Mouse (Mus musculus) liver, postnatal 0 days (tissue): ENCODE data around the gene Phlda1. TPM values are rescaled to one million over a fixed set of nuclear protein-coding genes. Genes with fewer than 3 reads are reported as not detected.

Experiments
- ATAC-seq: fragments of 200-750 bp; cut with Nextera tagmentation; 2 replicates; pipeline ENCODE4 v1.8.0; 2017; ENCODE audit warnings: mild to moderate bottlenecking, moderate library complexity
- DNase-seq: peaks from one replicate; pipeline ENCODE4 v3.0.0-alpha.2; 2016
- H3K27ac ChIP-seq: fragments of 300-500 bp; sonication (generic); 2 replicates; pipeline ENCODE4 v1.5.1; 2014; ENCODE audit warnings: antibody characterized with exemption, moderate library complexity, mild to moderate bottlenecking, low read depth
- H3K27me3 ChIP-seq: fragments of 300-500 bp; sonication (generic); 2 replicates; pipeline ENCODE4 v1.6.1; 2014; ENCODE audit warnings: low read length, control low read depth, mixed read lengths; ENCODE audit not compliant: insufficient read depth
- H3K36me3 ChIP-seq: fragments of 300-500 bp; sonication (generic); replicated peaks from 2 replicates; pipeline ENCODE4 v1.6.1; 2014; ENCODE audit warnings: mild to moderate bottlenecking, control low read depth, low read length, moderate library complexity, mixed read lengths; ENCODE audit not compliant: insufficient read depth
- H3K4me1 ChIP-seq: fragments of 300-500 bp; sonication (generic); 2 replicates; pipeline ENCODE4 v1.6.1; 2014; ENCODE audit warnings: antibody characterized with exemption, mild to moderate bottlenecking, control low read depth; ENCODE audit not compliant: insufficient read depth
- H3K4me2 ChIP-seq: fragments of 300-500 bp; sonication (generic); 2 replicates; pipeline ENCODE4 v1.6.1; 2014; ENCODE audit warnings: low read depth, mild to moderate bottlenecking, low read length, moderate library complexity, mixed read lengths
- H3K4me3 ChIP-seq: fragments of 300-500 bp; sonication (generic); 2 replicates; pipeline ENCODE4 v1.5.1; 2014; ENCODE audit warnings: low read depth, low read length
- H3K9ac ChIP-seq: fragments of 300-500 bp; sonication (generic); replicated peaks from 2 replicates; pipeline ENCODE4 v1.6.1; 2014; ENCODE audit warnings: mild to moderate bottlenecking, moderate library complexity
- H3K9me3 ChIP-seq: fragments of 300-500 bp; sonication (generic); 2 replicates; pipeline ENCODE4 v1.6.1; 2016; ENCODE audit warnings: mild to moderate bottlenecking, control low read depth, low read length, mixed read lengths
- CTCF ChIP-seq: sonication (generic); IDR thresholded peaks from 2 replicates; pipeline ENCODE4 v1.5.1; 2016; ENCODE audit warnings: antibody characterized with exemption, low read depth
- EP300 ChIP-seq: IDR thresholded peaks from 2 replicates; pipeline ENCODE4 v1.6.1; 2016; ENCODE audit warnings: antibody characterized with exemption, low read depth, mild to moderate bottlenecking
- WGBS: fragments of 180-500 bp; shearing (Covaris S2); extraction: QIAGEN DNeasy Blood & Tissue Kit; methylation state at CpG from one replicate; pipeline ENCODE4 v1.1.7; 2014; ENCODE audit not compliant: insufficient replicate concordance; 5-methylcytosine and 5-hydroxymethylcytosine counted together
- polyA plus RNA-seq: library from polyadenylated mRNA; unstranded; fragments of >200 nt; fragmentation: Nextera tagmentation; extraction: Ambion mirVana; gene quantifications from 2 replicates; pipeline ENCODE4 v1.2.1, GENCODE M21; 2015

Phlda1 gene
- polyA plus RNA-seq, 1 experiment from 2014 or later = 29.6 TPM

DNA sequence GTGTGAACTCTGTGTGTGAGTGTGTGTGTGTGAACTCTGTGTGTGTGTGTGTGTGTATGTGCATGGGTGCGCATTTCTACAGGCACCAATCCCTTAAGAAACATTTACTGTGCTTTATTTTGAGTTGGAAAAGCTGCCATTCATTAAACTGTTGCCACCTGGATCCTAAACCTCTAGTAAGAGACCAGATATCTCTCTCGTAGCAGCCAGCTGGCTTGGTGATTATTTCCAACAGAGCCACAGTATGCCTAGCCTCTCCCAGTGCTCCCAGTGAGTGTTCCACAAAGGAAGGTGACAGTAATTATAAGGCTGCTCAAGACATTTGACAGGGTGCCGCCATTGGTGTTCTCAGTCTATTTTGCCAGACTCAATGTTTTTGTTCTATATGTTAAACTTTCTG is 14.5 kb downstream of the Phlda1 start:
- Histone ChIP-seq H3K9me3 (no peaks in the 10 kb centered on the region), H3K27ac (no peak overlapping the region), H3K9ac (no peak overlapping the region), H3K36me3 (no peaks in the 10 kb centered on the region), H3K4me3 (no peak overlapping the region), H3K27me3 (no peaks in the 10 kb centered on the region), H3K4me1 (peaks cover 14% of the 10 kb centered on the region), H3K4me2 (no peak overlapping the region)
- ATAC-seq (no peak), DNase-seq (no peak)
- WGBS = 82% methylated on average over 3 of the region's 3 CpGs
- TF ChIP-seq EP300 = no peak
- TF ChIP-seq CTCF = no peak

DNA sequence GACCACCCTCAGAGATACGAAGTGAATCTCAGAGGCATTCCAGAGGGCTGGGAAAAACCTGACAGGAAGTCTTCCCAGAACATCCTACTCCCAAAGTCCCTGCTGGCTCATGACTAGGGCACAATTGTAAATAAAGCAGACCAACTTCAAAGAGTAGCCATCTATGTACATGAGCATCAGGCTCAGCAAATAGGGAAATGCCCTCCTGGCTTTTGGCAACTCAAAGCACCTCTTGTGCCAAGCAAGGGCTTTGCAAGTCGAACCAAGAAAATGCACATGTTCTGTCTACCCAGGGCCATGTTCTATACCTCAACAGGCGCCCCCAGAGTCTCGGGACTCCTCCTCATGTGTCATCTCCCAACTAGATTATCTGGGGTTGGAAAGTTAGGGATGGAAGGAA is 15.6 kb downstream of the Phlda1 start:
- no peak for TF ChIP-seq EP300
- no peak for TF ChIP-seq CTCF
- H3K9me3 ChIP-seq = no peaks in the 10 kb centered on the region
- WGBS = 65% methylated on average over 4 of the region's 4 CpGs
- no peaks in the 10 kb centered on the region for H3K27me3 ChIP-seq
- no peak overlapping the region for H3K4me3 ChIP-seq
- H3K36me3 ChIP-seq = no peaks in the 10 kb centered on the region
- no peak overlapping the region for H3K9ac ChIP-seq
- ATAC-seq (no peak), DNase-seq (no peak)
- H3K27ac ChIP-seq = no peak overlapping the region
- H3K4me1 ChIP-seq = peaks cover 7% of the 10 kb centered on the region
- no peak overlapping the region for H3K4me2 ChIP-seq

DNA sequence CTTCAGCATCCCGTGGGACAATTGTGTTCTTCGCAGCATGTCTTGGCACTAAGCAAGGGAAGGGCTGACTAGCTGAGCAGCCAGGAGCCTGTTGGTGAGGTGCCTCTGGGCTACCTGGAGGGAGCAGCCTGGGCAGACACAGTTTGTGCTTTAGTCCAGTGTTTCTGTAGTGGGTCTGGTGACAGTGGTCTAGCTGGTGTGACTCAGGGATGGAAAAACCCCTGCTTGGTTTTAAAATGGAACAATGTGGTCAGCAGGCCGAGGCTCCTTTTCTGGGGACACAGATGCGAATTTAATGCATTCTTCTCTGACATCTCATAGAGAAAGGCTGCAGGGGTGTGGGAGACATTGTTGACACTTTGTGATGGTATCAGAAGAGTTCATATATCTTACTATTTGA is 16.1 kb downstream of the Phlda1 start:
- DNase-seq (no peak), ATAC-seq (no peak)
- Histone ChIP-seq H3K4me3 (no peak overlapping the region), H3K4me1 (peaks cover 3% of the 10 kb centered on the region), H3K9me3 (no peaks in the 10 kb centered on the region), H3K27me3 (no peaks in the 10 kb centered on the region), H3K9ac (no peak overlapping the region), H3K36me3 (no peaks in the 10 kb centered on the region), H3K27ac (no peak overlapping the region), H3K4me2 (no peak overlapping the region)
- 79% methylated on average over 4 of the region's 4 CpGs for WGBS
- TF ChIP-seq EP300 (no peak), CTCF (no peak)

DNA sequence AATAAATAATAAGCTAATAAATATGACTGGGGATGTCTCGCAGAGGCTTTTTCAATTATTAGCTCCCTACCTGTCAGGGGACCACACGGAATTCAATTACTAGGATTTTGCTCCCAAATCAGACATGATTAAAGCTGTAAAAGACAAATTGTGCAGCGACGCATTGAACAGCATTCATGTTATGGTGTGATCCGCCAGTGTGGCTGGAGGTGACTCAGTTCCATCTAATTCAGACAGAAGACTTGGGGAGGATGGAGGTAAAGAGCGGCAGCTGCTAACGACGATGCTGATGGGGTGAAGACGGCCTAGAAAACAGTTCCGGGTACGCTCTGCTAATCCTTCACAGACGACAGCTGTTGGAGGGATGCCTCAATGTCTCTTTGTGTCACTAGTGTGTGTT is 17.8 kb downstream of the Phlda1 start:
- DNase-seq = no peak
- Histone ChIP-seq H3K36me3 (no peaks in the 10 kb centered on the region), H3K4me1 (no peaks in the 10 kb centered on the region; the same call in none of the 2 replicates), H3K4me3 (no peak overlapping the region), H3K27ac (no peak overlapping the region), H3K9me3 (no peaks in the 10 kb centered on the region), H3K4me2 (no peak overlapping the region), H3K27me3 (no peaks in the 10 kb centered on the region), H3K9ac (no peak overlapping the region)
- WGBS = 85% methylated on average over 12 of the region's 12 CpGs
- ATAC-seq = no peak
- TF ChIP-seq CTCF (no peak), EP300 (no peak)

DNA sequence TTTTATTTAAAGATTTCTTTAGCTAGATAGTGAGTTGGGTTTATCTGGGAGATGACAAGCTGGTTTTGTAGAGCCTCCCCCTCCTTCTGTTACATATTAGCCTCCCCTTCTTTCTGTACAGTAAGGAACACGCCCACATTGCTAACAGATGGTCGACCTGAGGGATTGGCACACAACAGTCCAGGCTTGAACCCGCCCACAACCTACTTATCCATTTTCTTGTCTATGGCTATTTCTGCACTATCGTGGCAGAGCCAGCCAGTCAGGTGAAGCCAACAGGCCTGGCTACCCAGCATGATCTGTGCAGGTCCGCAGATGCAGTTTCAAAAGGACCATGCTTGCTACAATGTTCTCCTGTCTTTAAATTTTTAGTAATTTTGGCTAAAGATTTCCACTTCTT is 21.0 kb downstream of the Phlda1 start:
- no peak overlapping the region for H3K4me2 ChIP-seq
- H3K4me3 ChIP-seq = no peak overlapping the region
- WGBS = 53% methylated on average over 5 of the region's 5 CpGs
- no peak overlapping the region for H3K9ac ChIP-seq
- no peak for DNase-seq
- H3K27ac ChIP-seq = no peak overlapping the region
- peaks cover 3% of the 10 kb centered on the region; the same call in 1 of the 2 replicates for H3K4me1 ChIP-seq
- no peak for ATAC-seq
- TF ChIP-seq EP300 (no peak), CTCF (no peak)
- no peaks in the 10 kb centered on the region for H3K36me3 ChIP-seq
- no peaks in the 10 kb centered on the region for H3K27me3 ChIP-seq
- H3K9me3 ChIP-seq = no peaks in the 10 kb centered on the region

DNA sequence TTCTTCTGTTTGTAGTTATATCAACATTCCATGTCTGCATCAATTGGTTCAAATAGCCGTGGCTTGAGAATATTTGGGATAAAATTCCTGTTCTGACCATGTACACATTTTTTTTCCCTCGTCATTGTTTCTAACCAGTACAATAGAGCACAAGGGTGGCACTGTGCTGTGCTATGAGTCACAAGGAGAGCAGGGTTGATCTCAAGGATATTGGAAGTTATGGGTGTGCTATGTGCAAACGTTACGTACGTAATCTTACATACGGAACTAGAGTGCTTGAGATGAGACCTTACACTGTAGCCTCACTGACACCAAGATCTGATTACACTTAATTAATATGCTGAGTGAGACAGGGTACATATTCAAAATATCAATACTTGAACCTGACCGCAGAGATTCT is 21.5 kb downstream of the Phlda1 start:
- WGBS = 82% methylated on average over 7 of the region's 7 CpGs
- no peak overlapping the region for H3K27ac ChIP-seq
- no peak overlapping the region for H3K4me3 ChIP-seq
- ATAC-seq (no peak), DNase-seq (no peak)
- no peak overlapping the region for H3K9ac ChIP-seq
- H3K27me3 ChIP-seq = no peaks in the 10 kb centered on the region
- H3K9me3 ChIP-seq = no peaks in the 10 kb centered on the region
- H3K4me1 ChIP-seq = peaks cover 6% of the 10 kb centered on the region; the same call in 1 of the 2 replicates
- H3K36me3 ChIP-seq = no peaks in the 10 kb centered on the region
- H3K4me2 ChIP-seq = no peak overlapping the region
- TF ChIP-seq CTCF (no peak), EP300 (no peak)

DNA sequence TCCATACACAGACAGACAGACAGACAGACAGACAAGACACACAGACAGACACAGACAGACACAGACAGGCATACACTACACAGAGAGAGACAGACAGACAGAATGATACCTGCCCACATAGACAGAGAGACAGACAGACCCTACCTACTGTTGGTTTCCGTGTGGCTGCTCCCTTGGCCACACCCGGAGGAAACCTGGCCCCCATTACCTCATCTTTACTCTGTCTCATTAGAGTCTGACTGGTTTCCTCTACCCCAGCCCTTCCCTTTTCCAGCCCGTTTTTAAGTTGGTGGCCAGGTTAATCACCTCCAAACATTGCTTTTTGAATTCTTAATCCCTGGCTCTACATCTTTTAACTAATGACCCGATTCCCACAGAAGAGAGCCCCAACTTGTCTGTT is 22.2 kb downstream of the Phlda1 start:
- no peak for ATAC-seq

More for the DNA sequence above, 22.2 kb downstream of the Phlda1 start:
- Histone ChIP-seq H3K9ac (no peak overlapping the region), H3K27ac (no peak overlapping the region), H3K4me2 (no peak overlapping the region), H3K4me1 (peaks cover 7% of the 10 kb centered on the region; the same call in 1 of the 2 replicates), H3K4me3 (no peak overlapping the region), H3K36me3 (no peaks in the 10 kb centered on the region), H3K27me3 (no peaks in the 10 kb centered on the region), H3K9me3 (no peaks in the 10 kb centered on the region)
- WGBS = 47% methylated on average over 4 of the region's 4 CpGs
- no peak for DNase-seq
- TF ChIP-seq EP300 = no peak
- no peak for TF ChIP-seq CTCF
